Mouse (Mus musculus): ENCODE results near the gene Nmnat2. TPM values are rescaled to one million over a fixed set of nuclear protein-coding genes. Genes with fewer than 3 reads are reported as not detected.

Gene Nmnat2
- polyA plus RNA-seq, 1 experiment from 2014 or later = 0.58 TPM

- no peak overlapping the region for H3K9ac ChIP-seq (ENCODE audit: low read depth, low read length)
- ATAC-seq (replicated peaks; ENCODE audit: low FRiP score, low read depth) (no peak; the same call in 1 of the 2 replicates), DNase-seq (ENCODE audit: low spot score) (peak; percentile 47)
- H3K27me3 ChIP-seq (ENCODE audit: insufficient read depth, low read length) = no peaks in the 10 kb centered on the region
- H3K9me3 ChIP-seq (replicated peaks; ENCODE audit: low read length) = no peaks in the 10 kb centered on the region
- H3K36me3 ChIP-seq (ENCODE audit: insufficient read depth, low read length) = no peaks in the 10 kb centered on the region
- 44% methylated on average over 11 of the region's 11 CpGs for WGBS
- TF ChIP-seq CTCF (IDR thresholded peaks at IDR 0.05; ENCODE audit: low read depth) = no peak
- H3K4me1 ChIP-seq (replicated peaks; ENCODE audit: insufficient read depth, low read length) = no peaks in the 10 kb centered on the region
- H3K4me2 ChIP-seq (ENCODE audit: low read length) = no peak overlapping the region
- no peak overlapping the region for H3K4me3 ChIP-seq (replicated peaks; ENCODE audit: low read depth, low read length)
- H3K27ac ChIP-seq = no peak overlapping the region
Observed at GRCm38 (mm10) chr1:152933962-152934361, 20.8 kb upstream of the Nmnat2 start.

- Histone ChIP-seq H3K9ac (ENCODE audit: low read depth, low read length) (no peak overlapping the region), H3K4me1 (replicated peaks; ENCODE audit: insufficient read depth, low read length) (no peaks in the 10 kb centered on the region), H3K9me3 (replicated peaks; ENCODE audit: low read length) (no peaks in the 10 kb centered on the region), H3K27ac (no peak overlapping the region), H3K36me3 (ENCODE audit: insufficient read depth, low read length) (no peaks in the 10 kb centered on the region), H3K27me3 (ENCODE audit: insufficient read depth, low read length) (no peaks in the 10 kb centered on the region), H3K4me3 (replicated peaks; ENCODE audit: low read depth, low read length) (no peak overlapping the region), H3K4me2 (ENCODE audit: low read length) (no peak overlapping the region)
- WGBS = 58% methylated on average over 6 of the region's 6 CpGs
- no peak for DNase-seq (ENCODE audit: low spot score)
- TF ChIP-seq CTCF (IDR thresholded peaks at IDR 0.05; ENCODE audit: low read depth) = no peak
- ATAC-seq (replicated peaks; ENCODE audit: low FRiP score, low read depth) = no peak
Observed at GRCm38 (mm10) chr1:152935476-152935875, 19.3 kb upstream of the Nmnat2 start.

- WGBS = 93% methylated on average over 5 of the region's 5 CpGs
- no peaks in the 10 kb centered on the region for H3K4me1 ChIP-seq (replicated peaks; ENCODE audit: insufficient read depth, low read length)
- H3K36me3 ChIP-seq (ENCODE audit: insufficient read depth, low read length) = no peaks in the 10 kb centered on the region
- H3K27me3 ChIP-seq (ENCODE audit: insufficient read depth, low read length) = no peaks in the 10 kb centered on the region
- ATAC-seq (replicated peaks; ENCODE audit: low FRiP score, low read depth) = no peak
- no peak overlapping the region for H3K27ac ChIP-seq
- no peak overlapping the region for H3K4me3 ChIP-seq (replicated peaks; ENCODE audit: low read depth, low read length)
- DNase-seq (ENCODE audit: low spot score) = no peak
- TF ChIP-seq CTCF (IDR thresholded peaks at IDR 0.05; ENCODE audit: low read depth) = no peak
- no peak overlapping the region for H3K4me2 ChIP-seq (ENCODE audit: low read length)
- H3K9me3 ChIP-seq (replicated peaks; ENCODE audit: low read length) = no peaks in the 10 kb centered on the region
- no peak overlapping the region for H3K9ac ChIP-seq (ENCODE audit: low read depth, low read length)
Observed at GRCm38 (mm10) chr1:152936365-152936764, 18.4 kb upstream of the Nmnat2 start.

GRCm38 (mm10) chr1:152942977-152943376 is 11.8 kb upstream of the Nmnat2 start:
- no peak overlapping the region for H3K9ac ChIP-seq (ENCODE audit: low read depth, low read length)
- H3K4me3 ChIP-seq (replicated peaks; ENCODE audit: low read depth, low read length) = no peak overlapping the region
- H3K4me2 ChIP-seq (ENCODE audit: low read length) = no peak overlapping the region
- TF ChIP-seq CTCF (IDR thresholded peaks at IDR 0.05; ENCODE audit: low read depth) = no peak
- no peak overlapping the region for H3K27ac ChIP-seq
- H3K9me3 ChIP-seq (replicated peaks; ENCODE audit: low read length) = no peaks in the 10 kb centered on the region
- ATAC-seq (replicated peaks; ENCODE audit: low FRiP score, low read depth) (no peak), DNase-seq (ENCODE audit: low spot score) (no peak)
- 54% methylated on average over 4 of the region's 4 CpGs for WGBS
- H3K36me3 ChIP-seq (ENCODE audit: insufficient read depth, low read length) = no peaks in the 10 kb centered on the region
- H3K27me3 ChIP-seq (ENCODE audit: insufficient read depth, low read length) = no peaks in the 10 kb centered on the region
- H3K4me1 ChIP-seq (replicated peaks; ENCODE audit: insufficient read depth, low read length) = no peaks in the 10 kb centered on the region

- TF ChIP-seq CTCF (IDR thresholded peaks at IDR 0.05; ENCODE audit: low read depth) = no peak
- H3K27ac ChIP-seq = no peak overlapping the region
- H3K4me1 ChIP-seq (replicated peaks; ENCODE audit: insufficient read depth, low read length) = peaks cover 7% of the 10 kb centered on the region; the same call in 1 of the 2 replicates
- ATAC-seq (replicated peaks; ENCODE audit: low FRiP score, low read depth) = no peak
- peaks cover 32% of the 10 kb centered on the region for H3K27me3 ChIP-seq (ENCODE audit: insufficient read depth, low read length)
- H3K9me3 ChIP-seq (replicated peaks; ENCODE audit: low read length) = no peaks in the 10 kb centered on the region
- DNase-seq (ENCODE audit: low spot score) = no peak
- no peak overlapping the region for H3K4me3 ChIP-seq (replicated peaks; ENCODE audit: low read depth, low read length)
- H3K4me2 ChIP-seq (ENCODE audit: low read length) = no peak overlapping the region
- H3K9ac ChIP-seq (ENCODE audit: low read depth, low read length) = no peak overlapping the region
- H3K36me3 ChIP-seq (ENCODE audit: insufficient read depth, low read length) = no peaks in the 10 kb centered on the region
- WGBS = 76% methylated on average over 5 of the region's 5 CpGs
Observed at GRCm38 (mm10) chr1:152954167-152954566, 626 bp upstream of the Nmnat2 start.

- H3K4me3 ChIP-seq (replicated peaks; ENCODE audit: low read depth, low read length) = peak overlapping the region; percentile 28
- peak overlapping the region; percentile 56 for H3K4me2 ChIP-seq (ENCODE audit: low read length)
- no peak for TF ChIP-seq CTCF (IDR thresholded peaks at IDR 0.05; ENCODE audit: low read depth)
- no peak overlapping the region for H3K9ac ChIP-seq (ENCODE audit: low read depth, low read length)
- WGBS = 1% methylated on average over 40 of the region's 40 CpGs
- H3K4me1 ChIP-seq (replicated peaks; ENCODE audit: insufficient read depth, low read length) = peaks cover 7% of the 10 kb centered on the region; the same call in 1 of the 2 replicates
- ATAC-seq (replicated peaks; ENCODE audit: low FRiP score, low read depth) = no peak
- H3K27me3 ChIP-seq (ENCODE audit: insufficient read depth, low read length) = peaks cover 32% of the 10 kb centered on the region
- DNase-seq (ENCODE audit: low spot score) = no peak
- H3K27ac ChIP-seq = no peak overlapping the region
- H3K9me3 ChIP-seq (replicated peaks; ENCODE audit: low read length) = no peaks in the 10 kb centered on the region
- no peaks in the 10 kb centered on the region for H3K36me3 ChIP-seq (ENCODE audit: insufficient read depth, low read length)
Observed at GRCm38 (mm10) chr1:152955564-152956211, 895 bp downstream of the Nmnat2 start.
